Mouse (Mus musculus) layer of hippocampus, adult 11-12 months (tissue): ENCODE measurements at regions not wholly inside any gene's neighbourhood (a gene's known extent, or its start where the extent isn't known, plus 50 kb on each side); places are given as distances from the start of the nearest gene placed in this dataset.

Source experiments
- DNase-seq: peaks from one replicate; pipeline ENCODE4 v3.0.0; 2022; ENCODE audit warnings: low spot score

GRCm38 (mm10) chr19:21012391-21012790 lies 58.4 kb upstream of the Tmc1 start:
- DNase-seq: no peak

DNA sequence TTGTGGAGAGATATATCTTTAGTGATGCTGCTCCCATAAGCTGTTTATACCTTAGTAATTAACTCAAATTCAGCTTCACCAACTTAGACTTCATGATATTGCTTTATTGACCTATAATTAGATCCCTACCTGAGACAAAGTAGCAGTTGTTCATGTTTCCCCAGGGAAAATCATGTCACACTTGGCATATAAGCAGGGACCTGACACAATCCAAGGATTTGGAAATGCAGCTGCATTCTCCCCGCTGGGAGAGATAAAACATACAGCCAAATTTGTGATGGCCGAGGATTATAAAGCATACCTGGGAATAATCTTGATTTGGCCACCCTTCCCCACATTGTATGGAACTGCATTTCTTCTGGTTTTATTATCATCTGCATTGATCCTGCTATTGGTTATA lies 55.6 kb upstream of the Tmc1 start:
- DNase-seq: no peak

DNA sequence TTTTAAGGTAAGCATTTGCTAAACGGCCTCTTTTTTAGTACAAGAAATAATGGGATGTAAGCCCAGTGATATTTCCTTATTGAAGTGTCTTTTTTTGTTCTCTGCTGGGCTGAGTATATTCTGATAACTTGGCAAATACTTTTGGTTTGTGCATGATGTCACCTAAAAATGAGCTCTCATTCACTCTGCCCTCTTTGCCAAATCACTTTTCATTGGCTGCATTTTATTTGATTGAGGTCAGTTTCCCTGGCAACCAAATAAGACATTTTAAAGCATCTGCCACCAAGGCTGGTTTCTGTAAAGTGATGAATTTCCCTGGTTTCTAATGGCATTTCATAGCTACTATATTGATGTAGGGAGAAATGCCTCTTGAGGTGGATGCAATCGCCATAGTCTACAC lies 50.4 kb upstream of the Tmc1 start:
- peak; percentile 7 for DNase-seq
